Mouse (Mus musculus) stomach, embryonic 16.5 days (tissue): ENCODE measurements around the gene Sval2. TPM values are rescaled to one million over a fixed set of nuclear protein-coding genes. Genes with fewer than 3 reads are reported as not detected.

Source experiments
- ATAC-seq: fragments of 200-750 bp; cut with Nextera tagmentation; 2 replicates; pipeline ENCODE4 v1.8.0; 2017; ENCODE audit warnings: moderate number of reproducible peaks, moderate TSS enrichment; ENCODE audit not compliant: insufficient read depth, low FRiP score
- H3K27ac ChIP-seq: fragments of 300-500 bp; sonication (generic); 2 replicates; pipeline ENCODE4 v1.5.1; 2014; ENCODE audit warnings: low read length
- H3K27me3 ChIP-seq: fragments of 300-500 bp; sonication (generic); 2 replicates; pipeline ENCODE4 v1.6.1; 2014; ENCODE audit warnings: low read length, control low read depth, mixed read lengths; ENCODE audit not compliant: control insufficient read depth, insufficient read depth
- H3K36me3 ChIP-seq: fragments of 300-500 bp; sonication (generic); 2 replicates; pipeline ENCODE4 v1.6.1; 2014; ENCODE audit warnings: low read length; ENCODE audit not compliant: control insufficient read depth, insufficient read depth
- H3K4me1 ChIP-seq: fragments of 300-500 bp; sonication (generic); 2 replicates; pipeline ENCODE4 v1.6.1; 2014; ENCODE audit warnings: low read length, control low read depth, mixed read lengths; ENCODE audit not compliant: control insufficient read depth, insufficient read depth
- H3K4me2 ChIP-seq: fragments of 300-500 bp; sonication (generic); 2 replicates; pipeline ENCODE4 v1.6.1; 2014; ENCODE audit warnings: low read depth, low read length, mixed read lengths
- H3K4me3 ChIP-seq: fragments of 300-500 bp; sonication (generic); replicated peaks from 2 replicates; pipeline ENCODE4 v1.5.1; 2014; ENCODE audit warnings: mild to moderate bottlenecking, low read length
- H3K9ac ChIP-seq: fragments of 300-500 bp; sonication (generic); 2 replicates; pipeline ENCODE4 v1.6.1; 2014; ENCODE audit warnings: low read length
- H3K9me3 ChIP-seq: fragments of 300-500 bp; sonication (generic); replicated peaks from 2 replicates; pipeline ENCODE4 v1.6.1; 2016; ENCODE audit warnings: low read length, control low read depth; ENCODE audit not compliant: control insufficient read depth
- WGBS: fragments of 180-500 bp; shearing (Covaris S2); extraction: QIAGEN DNeasy Blood & Tissue Kit; methylation state at CpG from one replicate; pipeline ENCODE4 v1.1.7; 2014; 5-methylcytosine and 5-hydroxymethylcytosine counted together
- polyA plus RNA-seq: library from polyadenylated mRNA; unstranded; fragments of >200 nt; fragmentation: Nextera tagmentation; extraction: Ambion mirVana; gene quantifications from 2 replicates; pipeline ENCODE4 v1.2.1, GENCODE M21; 2015

Sval2 gene
- polyA plus RNA-seq = not detected in 2 replicates

DNA sequence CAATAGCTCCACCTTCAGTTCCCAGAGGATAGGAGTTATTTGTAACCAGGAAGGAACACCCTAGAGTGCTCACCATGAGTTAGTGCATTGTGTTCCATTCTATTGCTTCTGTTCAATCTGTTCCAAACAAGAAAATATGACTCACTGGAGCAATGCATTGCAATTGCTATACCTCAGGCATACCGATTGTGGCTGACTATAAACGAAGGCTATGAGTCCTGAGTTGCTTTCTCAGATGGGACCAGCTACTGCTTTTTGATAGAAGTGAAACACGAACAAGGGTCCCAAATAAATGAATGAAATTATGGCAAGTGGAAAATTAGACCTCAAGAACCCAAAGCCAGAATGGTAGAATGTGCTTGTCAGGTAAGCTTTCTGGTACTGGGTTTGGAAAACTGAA is at the start of gene Sval2:
Gene Sval2, plus strand, starts transcription at position 301 of the 400 bp plus-strand sequence.
- no peaks in the 10 kb centered on the region for H3K9me3 ChIP-seq
- H3K9ac ChIP-seq = no peak within 1 kb of the TSS
- H3K4me3 ChIP-seq = no peak within 1 kb of the TSS
- H3K4me2 ChIP-seq = no peak within 1 kb of the TSS
- no peak for ATAC-seq
- no peaks in the 10 kb centered on the region for H3K4me1 ChIP-seq
- no peaks in the 10 kb centered on the region for H3K27me3 ChIP-seq
- WGBS = 87% methylated on average over 3 of the region's 3 CpGs
- H3K27ac ChIP-seq = no peak within 1 kb of the TSS
- no peaks in the 10 kb centered on the region for H3K36me3 ChIP-seq

DNA sequence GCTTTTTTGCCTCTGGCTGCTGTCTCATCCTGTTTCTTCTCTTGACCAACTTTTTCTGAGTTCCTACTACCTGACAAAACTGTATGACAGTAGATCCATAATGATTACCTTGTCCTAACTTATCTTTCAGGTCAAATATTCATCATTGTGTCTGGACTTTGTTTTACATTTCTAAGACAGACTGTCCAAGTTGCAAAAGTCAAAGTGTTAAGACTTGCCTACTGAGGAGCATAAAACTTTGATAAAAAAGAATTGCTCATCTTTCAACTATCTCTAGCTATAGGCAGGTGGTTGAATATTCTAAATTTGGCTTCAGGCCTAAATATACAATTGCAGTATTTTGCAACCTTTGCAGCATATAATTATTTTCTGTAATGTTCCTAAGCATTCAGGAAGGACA is 28.7 kb upstream of the Sval2 start:
- no peak for ATAC-seq
- Histone ChIP-seq H3K4me3 (no peak overlapping the region), H3K4me2 (no peak overlapping the region), H3K9me3 (no peaks in the 10 kb centered on the region), H3K27me3 (no peaks in the 10 kb centered on the region), H3K27ac (no peak overlapping the region), H3K36me3 (no peaks in the 10 kb centered on the region), H3K4me1 (no peaks in the 10 kb centered on the region), H3K9ac (no peak overlapping the region)

DNA sequence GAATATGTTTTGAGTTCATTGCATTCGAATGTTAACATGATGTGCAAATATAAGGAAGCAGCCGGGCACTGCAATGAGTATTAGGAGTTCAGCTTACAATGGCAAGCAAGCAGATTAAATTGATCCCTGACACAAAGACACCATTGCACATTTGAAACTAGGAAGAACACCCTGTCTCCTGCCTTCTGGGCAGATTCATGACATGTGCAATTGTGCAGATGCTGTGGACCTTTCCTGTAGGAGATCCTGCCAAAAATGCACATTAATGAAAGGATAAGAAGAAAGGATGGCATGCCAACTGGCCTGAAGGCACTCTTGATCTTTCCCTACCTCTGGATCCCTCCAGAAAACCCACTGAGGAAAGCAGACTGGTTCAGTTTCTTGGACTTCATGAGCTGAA is 23.3 kb upstream of the Sval2 start:
- ATAC-seq = no peak
- WGBS = 79% methylated on average over 2 of the region's 2 CpGs
- no peak overlapping the region for H3K4me2 ChIP-seq
- no peaks in the 10 kb centered on the region for H3K9me3 ChIP-seq
- no peak overlapping the region for H3K9ac ChIP-seq
- H3K27me3 ChIP-seq = no peaks in the 10 kb centered on the region
- no peaks in the 10 kb centered on the region for H3K4me1 ChIP-seq
- H3K4me3 ChIP-seq = no peak overlapping the region
- H3K36me3 ChIP-seq = no peaks in the 10 kb centered on the region
- no peak overlapping the region for H3K27ac ChIP-seq

DNA sequence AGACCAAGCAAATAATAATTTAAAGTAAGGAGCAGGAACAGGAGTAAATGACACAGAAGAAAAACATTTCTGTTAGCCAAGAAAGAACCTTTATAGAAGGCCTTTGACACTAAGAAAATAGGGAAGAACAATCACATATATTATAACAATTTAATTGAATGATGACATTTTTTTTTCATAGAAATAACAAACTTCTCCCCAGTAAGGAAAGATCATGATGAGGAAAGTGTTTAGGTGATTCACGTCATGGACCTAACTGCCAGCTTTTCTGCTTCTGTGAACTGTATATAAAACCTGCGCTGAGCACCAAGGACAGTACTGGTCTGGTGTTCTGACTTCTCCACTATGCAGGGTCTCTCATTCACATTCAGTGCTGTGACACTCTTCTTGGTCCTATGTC is 5.6 kb upstream of the Sval2 start, which contains the start of gene Pip:
Gene Pip, plus strand, starts transcription at position 301 of the 400 bp plus-strand sequence.
- H3K4me1 ChIP-seq = no peaks in the 10 kb centered on the region
- no peak within 1 kb of the TSS for H3K27ac ChIP-seq
- no peak within 1 kb of the TSS for H3K4me2 ChIP-seq
- no peak within 1 kb of the TSS for H3K4me3 ChIP-seq
- no peaks in the 10 kb centered on the region for H3K9me3 ChIP-seq
- H3K9ac ChIP-seq = no peak within 1 kb of the TSS
- H3K36me3 ChIP-seq = no peaks in the 10 kb centered on the region
- ATAC-seq = no peak
- H3K27me3 ChIP-seq = no peaks in the 10 kb centered on the region
- WGBS = 77% methylated on average over 2 of the region's 2 CpGs

DNA sequence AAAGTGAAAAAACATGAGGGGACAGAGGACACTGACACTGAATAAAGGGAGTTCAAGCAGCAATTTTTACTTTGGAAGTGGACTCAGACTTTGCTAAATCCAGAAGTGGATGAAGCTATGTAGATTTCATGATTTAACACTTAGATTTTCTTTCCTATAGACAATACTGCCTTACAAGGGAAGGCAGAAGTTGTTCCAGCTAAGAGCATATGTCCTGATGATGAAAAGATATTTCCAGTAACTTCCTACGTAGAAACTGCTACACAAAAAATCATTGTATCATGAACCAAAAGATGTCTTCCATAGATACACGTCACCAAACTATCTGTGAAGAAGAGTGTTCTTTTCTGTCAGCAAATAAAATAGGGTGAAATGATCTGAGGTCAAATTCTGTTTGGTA is 11.2 kb downstream of the Sval2 start:
- Histone ChIP-seq H3K9me3 (no peaks in the 10 kb centered on the region), H3K9ac (no peak overlapping the region), H3K27ac (no peak overlapping the region), H3K36me3 (no peaks in the 10 kb centered on the region), H3K4me2 (no peak overlapping the region), H3K4me3 (no peak overlapping the region), H3K27me3 (no peaks in the 10 kb centered on the region), H3K4me1 (no peaks in the 10 kb centered on the region)
- ATAC-seq = no peak
- WGBS = 68% methylated on average over 2 of the region's 2 CpGs

DNA sequence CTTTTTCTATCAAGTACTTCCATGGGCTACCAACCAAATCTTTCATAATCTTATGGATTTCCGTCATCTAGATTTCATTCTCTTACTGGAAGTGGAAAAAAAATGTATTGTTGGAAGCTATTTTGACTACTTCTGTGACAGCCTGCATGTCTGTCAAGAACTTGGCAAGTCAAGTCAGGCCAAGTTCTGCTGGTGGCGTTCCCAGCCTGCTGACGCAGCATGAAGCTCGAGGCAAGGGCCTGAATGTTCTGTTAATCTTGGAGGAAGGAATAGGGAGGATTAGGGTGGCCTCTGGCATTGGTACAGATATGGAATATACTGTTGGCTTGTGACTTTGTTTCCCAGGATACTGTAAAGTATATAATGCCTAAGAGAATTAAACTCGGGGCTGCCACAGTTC is 58.8 kb downstream of the Sval2 start:
- H3K4me3 ChIP-seq = no peak overlapping the region
- no peak overlapping the region for H3K9ac ChIP-seq
- H3K27ac ChIP-seq = no peak overlapping the region
- ATAC-seq = no peak
- WGBS = 82% methylated on average over 5 of the region's 5 CpGs
- H3K27me3 ChIP-seq = no peaks in the 10 kb centered on the region
- no peak overlapping the region for H3K4me2 ChIP-seq
- H3K4me1 ChIP-seq = no peaks in the 10 kb centered on the region
- H3K36me3 ChIP-seq = no peaks in the 10 kb centered on the region
- H3K9me3 ChIP-seq = no peaks in the 10 kb centered on the region

Other genes starting within 250 kb of the Sval2 start
- gene Ephb6, start 247.5 kb upstream of the Sval2 start, polyA plus RNA-seq = 11.0 and 11.7 TPM in 2 replicates
- 10.0 and 10.9 TPM in 2 replicates for gene Trpv6, start 216.6 kb upstream of the Sval2 start, polyA plus RNA-seq
- gene Trpv5, start 172.2 kb upstream of the Sval2 start, polyA plus RNA-seq = 0.06 TPM in 1 of 2 replicates, not detected in the other
- gene Llcfc1, start 168.6 kb upstream of the Sval2 start, polyA plus RNA-seq = 0.57 and 0.65 TPM in 2 replicates
- gene Kel, start 148.7 kb upstream of the Sval2 start, polyA plus RNA-seq = 9.7 and 12.7 TPM in 2 replicates
- not detected in 2 replicates for gene Olfr459, start 77.8 kb upstream of the Sval2 start, polyA plus RNA-seq
- not detected in 2 replicates for gene Pip, start 5.5 kb upstream of the Sval2 start, polyA plus RNA-seq
- not detected in 2 replicates for gene Sval1, start 98.6 kb downstream of the Sval2 start, polyA plus RNA-seq
- gene Sval3, start 115.2 kb downstream of the Sval2 start, polyA plus RNA-seq = not detected in 2 replicates
- gene Sva, start 185.4 kb downstream of the Sval2 start, polyA plus RNA-seq = not detected in 2 replicates